Mouse (Mus musculus) embryonic facial prominence, embryonic 12.5 days (tissue): ENCODE results near the gene Lrrc75b. TPM values are rescaled to one million over a fixed set of nuclear protein-coding genes. Genes with fewer than 3 reads are reported as not detected.

Experiments
- ATAC-seq: fragments of 200-750 bp; cut with Nextera tagmentation; 2 replicates; pipeline ENCODE4 v1.8.0; 2017; ENCODE audit not compliant: insufficient number of reproducible peaks, insufficient read depth, low FRiP score, low TSS enrichment
- H3K27ac ChIP-seq: fragments of 300-500 bp; sonication (generic); 2 replicates; pipeline ENCODE4 v1.5.1; 2016; ENCODE audit warnings: mild to moderate bottlenecking
- H3K27me3 ChIP-seq: fragments of 300-500 bp; sonication (generic); 2 replicates; pipeline ENCODE4 v1.6.1; 2016; ENCODE audit warnings: mild to moderate bottlenecking, moderate library complexity
- H3K36me3 ChIP-seq: fragments of 300-500 bp; sonication (generic); 2 replicates; pipeline ENCODE4 v1.6.1; 2016; ENCODE audit warnings: mild to moderate bottlenecking
- H3K4me1 ChIP-seq: fragments of 300-500 bp; sonication (generic); 2 replicates; pipeline ENCODE4 v1.6.1; 2016
- H3K4me2 ChIP-seq: fragments of 300-500 bp; sonication (generic); replicated peaks from 2 replicates; pipeline ENCODE4 v1.6.1; 2016; ENCODE audit warnings: mild to moderate bottlenecking, moderate library complexity
- H3K4me3 ChIP-seq: fragments of 300-500 bp; sonication (generic); 2 replicates; pipeline ENCODE4 v1.5.1; 2016; ENCODE audit warnings: mild to moderate bottlenecking
- H3K9ac ChIP-seq: fragments of 300-500 bp; sonication (generic); 2 replicates; pipeline ENCODE4 v1.6.1; 2016; ENCODE audit warnings: mild to moderate bottlenecking, moderate library complexity
- H3K9me3 ChIP-seq: fragments of 300-500 bp; sonication (generic); 2 replicates; pipeline ENCODE4 v1.6.1; 2016; ENCODE audit warnings: mild to moderate bottlenecking, moderate library complexity
- WGBS: fragments of 180-500 bp; shearing (Covaris S2); methylation state at CpG from one replicate; pipeline ENCODE4 v1.1.7; 2016; 5-methylcytosine and 5-hydroxymethylcytosine counted together
- polyA plus RNA-seq: library from polyadenylated mRNA; unstranded; fragments of >200 nt; fragmentation: Nextera tagmentation; extraction: Ambion mirVana; gene quantifications from 2 replicates; pipeline ENCODE4 v1.2.1, GENCODE M21; 2016

Lrrc75b gene
- polyA plus RNA-seq = 2.6 and 2.7 TPM in 2 replicates

DNA sequence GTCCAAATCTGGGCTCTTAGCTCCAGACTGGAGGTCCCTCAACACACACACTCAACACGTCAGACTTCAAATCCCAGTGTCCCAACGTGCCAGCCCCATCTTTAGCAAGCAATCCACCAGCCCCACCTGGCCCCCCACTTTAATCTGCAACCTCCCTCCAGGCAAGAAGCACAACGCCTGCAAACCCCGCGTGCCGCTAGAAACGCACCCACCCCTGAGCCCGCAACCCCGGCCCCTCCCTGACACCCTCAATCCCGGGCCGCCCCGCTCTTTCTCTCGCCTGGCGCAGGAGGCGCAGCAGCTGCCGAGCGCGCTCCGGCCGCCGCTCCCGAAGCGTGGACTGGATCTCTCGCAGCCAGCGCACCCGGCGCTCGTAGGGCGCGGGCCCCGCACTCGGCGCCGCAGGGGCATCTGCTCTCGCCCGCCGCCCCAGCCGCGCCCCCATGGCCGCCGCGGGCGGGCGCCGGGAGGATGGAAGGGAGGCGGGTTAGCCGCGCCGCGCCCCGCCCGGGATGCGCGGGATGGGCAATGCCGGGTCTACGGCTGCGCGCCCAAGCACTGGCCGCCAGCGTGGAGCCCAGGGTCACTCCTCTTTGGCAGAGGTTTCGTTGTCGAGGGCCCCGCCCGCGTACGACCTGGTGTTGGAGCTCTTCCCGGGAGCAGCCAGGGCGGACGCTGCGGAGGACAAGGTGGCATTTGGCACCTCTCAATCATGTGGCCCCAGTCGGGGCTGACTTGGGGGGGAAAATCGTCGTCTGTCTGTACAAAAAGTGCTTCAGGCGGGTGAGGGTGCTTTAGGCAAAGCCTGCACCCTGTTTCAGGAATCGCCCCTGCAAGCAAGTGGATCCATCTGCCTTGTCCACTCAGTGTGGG lies at the start of gene Lrrc75b:
Gene Lrrc75b, minus strand, starts transcription at position 655 of the 873 bp plus-strand sequence.
- H3K9ac ChIP-seq = peak within 1 kb of the TSS; percentile 72
- no peaks in the 10 kb centered on the region for H3K36me3 ChIP-seq
- ATAC-seq = no peak
- H3K27me3 ChIP-seq = peaks cover 32% of the 10 kb centered on the region
- WGBS = under 1% methylated on average over 68 of the region's 75 CpGs
- H3K27ac ChIP-seq = 0 out of 2 replicates have a peak within 1 kb of the TSS, but pooled peaks have one; percentile 1
- H3K4me1 ChIP-seq = peaks cover 29% of the 10 kb centered on the region
- no peaks in the 10 kb centered on the region for H3K9me3 ChIP-seq
- peak within 1 kb of the TSS; percentile 58 for H3K4me3 ChIP-seq
- H3K4me2 ChIP-seq = peak within 1 kb of the TSS; percentile 96

DNA sequence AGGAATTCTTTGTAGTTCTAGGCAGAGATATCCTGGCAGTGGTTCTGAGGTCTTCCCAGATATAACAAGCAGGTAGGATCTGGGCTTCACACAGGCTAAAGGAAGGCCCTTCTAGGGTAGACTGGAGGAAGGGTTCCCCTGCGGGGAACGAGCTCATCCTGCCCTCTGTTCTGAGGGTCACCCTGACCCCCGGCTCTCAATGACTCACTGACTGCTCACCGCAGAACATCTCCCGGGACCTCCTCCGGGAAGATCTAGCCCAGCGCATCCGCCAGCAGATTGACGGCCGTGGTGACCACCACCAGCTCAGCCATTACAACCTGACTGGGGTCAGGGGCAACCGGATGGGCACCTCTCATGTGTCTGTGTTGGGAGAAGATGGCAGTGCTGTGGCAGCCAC lies 48.8 kb upstream of the Lrrc75b start:
- 85% methylated on average over 11 of the region's 11 CpGs for WGBS
- Histone ChIP-seq H3K4me2 (no peak overlapping the region), H3K27ac (no peak overlapping the region), H3K27me3 (no peaks in the 10 kb centered on the region), H3K4me1 (no peaks in the 10 kb centered on the region), H3K36me3 (no peaks in the 10 kb centered on the region), H3K9ac (no peak overlapping the region), H3K9me3 (no peaks in the 10 kb centered on the region), H3K4me3 (no peak overlapping the region)
- no peak for ATAC-seq

DNA sequence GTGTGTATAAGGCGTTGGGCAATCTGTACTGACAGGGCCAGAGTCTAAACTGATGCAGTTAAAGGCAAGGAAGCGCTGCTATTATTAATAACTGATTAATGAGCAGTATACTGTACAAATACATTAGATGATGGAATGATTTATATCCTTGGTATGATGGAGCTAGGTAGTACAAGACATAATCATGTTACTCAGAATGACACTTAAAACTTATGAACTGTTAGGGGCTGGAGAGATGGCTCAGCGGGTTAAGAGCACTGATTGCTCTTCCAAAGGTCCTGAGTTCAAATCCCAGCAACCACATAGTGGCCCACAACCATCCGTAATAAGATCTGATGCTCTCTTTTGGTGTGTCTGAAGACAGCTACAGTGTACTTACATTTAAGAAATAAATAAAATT lies 47.1 kb upstream of the Lrrc75b start:
- H3K4me2 ChIP-seq = no peak overlapping the region

DNA sequence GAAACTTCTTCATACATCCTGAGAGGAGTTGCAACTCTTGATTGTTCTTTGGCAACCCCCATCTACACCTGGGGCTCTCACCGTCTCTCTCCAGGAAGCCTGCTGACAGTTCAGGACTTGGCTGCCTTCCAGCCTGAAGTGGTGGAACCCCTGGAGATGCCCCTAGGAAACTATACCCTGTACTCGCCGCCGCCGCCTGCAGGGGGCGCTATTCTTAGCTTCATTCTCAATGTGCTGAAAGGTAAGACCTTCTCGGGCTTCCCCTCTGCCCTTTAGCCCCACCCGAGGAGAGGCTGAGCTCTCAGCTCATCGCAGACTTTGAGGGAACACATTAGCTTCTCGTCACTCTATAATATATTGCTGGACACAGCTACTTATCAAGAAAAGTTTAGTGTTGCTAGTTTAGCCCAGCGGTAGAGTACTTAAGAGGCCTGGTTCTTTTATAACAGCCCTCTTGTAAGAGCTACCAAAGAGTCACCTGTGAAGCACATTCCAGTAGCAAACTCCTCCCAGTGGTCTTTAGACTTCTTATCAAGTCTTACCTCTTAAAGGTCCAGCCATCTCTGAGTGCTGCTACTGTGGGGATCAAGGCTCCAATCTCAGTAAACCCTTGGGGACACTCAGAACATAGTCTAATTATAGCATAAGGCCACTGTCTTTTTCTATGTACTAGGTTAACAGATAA lies 45.2 kb upstream of the Lrrc75b start:
- H3K27me3 ChIP-seq = no peaks in the 10 kb centered on the region
- H3K9ac ChIP-seq = no peak overlapping the region
- H3K27ac ChIP-seq = no peak overlapping the region
- no peak overlapping the region for H3K4me2 ChIP-seq
- no peak overlapping the region for H3K4me3 ChIP-seq
- H3K4me1 ChIP-seq = no peaks in the 10 kb centered on the region
- no peaks in the 10 kb centered on the region for H3K36me3 ChIP-seq
- no peaks in the 10 kb centered on the region for H3K9me3 ChIP-seq
- ATAC-seq = no peak
- 47% methylated on average over 11 of the region's 11 CpGs for WGBS

More for the DNA sequence above, 47.1 kb upstream of the Lrrc75b start:
- H3K4me3 ChIP-seq = no peak overlapping the region
- WGBS = 86% methylated on average over 4 of the region's 4 CpGs
- no peaks in the 10 kb centered on the region for H3K36me3 ChIP-seq
- no peak for ATAC-seq
- H3K27me3 ChIP-seq = no peaks in the 10 kb centered on the region
- no peak overlapping the region for H3K27ac ChIP-seq
- H3K9me3 ChIP-seq = no peaks in the 10 kb centered on the region
- H3K9ac ChIP-seq = no peak overlapping the region
- H3K4me1 ChIP-seq = no peaks in the 10 kb centered on the region

DNA sequence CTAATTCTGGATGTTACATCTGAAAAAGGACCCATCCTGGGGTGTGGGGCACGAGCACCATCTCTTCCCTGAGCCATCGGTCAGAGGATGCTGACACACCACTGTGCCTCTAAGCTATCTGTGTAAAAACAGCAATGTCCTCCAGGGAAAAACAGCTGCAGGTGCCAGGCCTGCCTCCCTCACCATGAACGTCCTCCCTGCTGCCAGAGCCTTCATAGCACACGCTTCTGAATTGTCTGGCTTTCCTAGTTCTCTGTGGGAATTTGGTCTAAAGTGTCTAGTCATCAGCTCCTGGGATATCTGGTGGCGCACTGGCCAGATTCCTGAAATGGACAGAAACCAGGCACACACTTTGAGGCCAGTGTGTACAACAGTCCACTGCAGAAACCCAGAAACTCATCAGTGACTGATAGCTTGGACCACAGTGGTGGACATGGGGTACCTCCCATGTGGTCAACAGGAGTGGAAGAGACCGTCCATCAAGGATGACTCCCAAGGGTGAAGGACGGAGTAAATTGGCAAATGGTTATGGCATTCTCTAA lies 40.1 kb upstream of the Lrrc75b start:
- Histone ChIP-seq H3K36me3 (no peaks in the 10 kb centered on the region), H3K27me3 (no peaks in the 10 kb centered on the region), H3K4me1 (no peaks in the 10 kb centered on the region), H3K4me2 (no peak overlapping the region), H3K9ac (no peak overlapping the region), H3K27ac (no peak overlapping the region), H3K9me3 (no peaks in the 10 kb centered on the region; the same call in 1 of the 2 replicates), H3K4me3 (no peak overlapping the region)
- 78% methylated on average over 7 of the region's 7 CpGs for WGBS
- ATAC-seq = no peak

DNA sequence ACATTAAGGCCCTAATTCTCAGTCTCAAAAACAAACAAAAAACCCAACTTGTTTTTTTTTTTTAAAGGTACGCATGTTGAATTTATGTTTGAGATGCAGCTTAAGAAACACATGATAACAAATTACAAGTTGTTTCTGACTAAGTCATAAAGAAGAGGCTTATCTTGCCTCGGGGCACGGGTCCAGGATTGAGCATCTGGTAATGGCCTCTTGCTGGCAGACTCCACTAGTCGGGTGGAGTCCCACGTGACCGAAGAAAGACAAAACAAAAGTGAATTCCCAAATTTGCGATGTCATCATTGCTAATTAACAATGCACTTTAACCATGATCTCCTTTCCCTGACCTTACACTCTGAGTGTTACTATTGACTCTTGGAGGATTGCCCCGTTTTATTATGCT lies 35.9 kb upstream of the Lrrc75b start:
- Histone ChIP-seq H3K4me2 (no peak overlapping the region), H3K9me3 (no peaks in the 10 kb centered on the region; the same call in 1 of the 2 replicates), H3K4me3 (no peak overlapping the region), H3K9ac (no peak overlapping the region), H3K27me3 (no peaks in the 10 kb centered on the region), H3K36me3 (no peaks in the 10 kb centered on the region), H3K27ac (no peak overlapping the region), H3K4me1 (no peaks in the 10 kb centered on the region)
- no peak for ATAC-seq
- WGBS = 86% methylated on average over 8 of the region's 8 CpGs

DNA sequence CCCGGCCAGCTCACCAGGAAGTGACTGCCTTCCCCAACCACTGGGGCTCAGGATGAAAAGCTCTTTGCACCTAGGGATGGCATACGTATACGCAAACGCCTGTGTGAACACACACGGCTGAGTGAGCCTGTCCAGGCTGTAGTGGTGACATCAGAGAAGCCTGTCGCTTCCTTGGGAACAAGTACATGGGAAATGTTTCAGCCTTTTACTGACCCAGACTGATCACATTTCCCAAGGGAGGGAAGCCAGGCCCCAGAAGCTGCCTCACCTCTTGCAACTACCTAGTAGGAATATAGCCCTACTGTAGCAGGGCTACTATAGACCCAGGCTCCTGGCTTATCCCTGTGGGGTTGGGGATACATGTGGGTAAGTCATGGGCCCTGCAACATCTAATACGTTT lies 32.5 kb upstream of the Lrrc75b start:
- Histone ChIP-seq H3K9ac (no peak overlapping the region), H3K36me3 (no peaks in the 10 kb centered on the region), H3K27ac (no peak overlapping the region), H3K27me3 (no peaks in the 10 kb centered on the region), H3K9me3 (no peaks in the 10 kb centered on the region), H3K4me2 (no peak overlapping the region), H3K4me3 (no peak overlapping the region), H3K4me1 (peaks cover 8% of the 10 kb centered on the region)
- ATAC-seq = no peak
- WGBS = 80% methylated on average over 7 of the region's 7 CpGs

DNA sequence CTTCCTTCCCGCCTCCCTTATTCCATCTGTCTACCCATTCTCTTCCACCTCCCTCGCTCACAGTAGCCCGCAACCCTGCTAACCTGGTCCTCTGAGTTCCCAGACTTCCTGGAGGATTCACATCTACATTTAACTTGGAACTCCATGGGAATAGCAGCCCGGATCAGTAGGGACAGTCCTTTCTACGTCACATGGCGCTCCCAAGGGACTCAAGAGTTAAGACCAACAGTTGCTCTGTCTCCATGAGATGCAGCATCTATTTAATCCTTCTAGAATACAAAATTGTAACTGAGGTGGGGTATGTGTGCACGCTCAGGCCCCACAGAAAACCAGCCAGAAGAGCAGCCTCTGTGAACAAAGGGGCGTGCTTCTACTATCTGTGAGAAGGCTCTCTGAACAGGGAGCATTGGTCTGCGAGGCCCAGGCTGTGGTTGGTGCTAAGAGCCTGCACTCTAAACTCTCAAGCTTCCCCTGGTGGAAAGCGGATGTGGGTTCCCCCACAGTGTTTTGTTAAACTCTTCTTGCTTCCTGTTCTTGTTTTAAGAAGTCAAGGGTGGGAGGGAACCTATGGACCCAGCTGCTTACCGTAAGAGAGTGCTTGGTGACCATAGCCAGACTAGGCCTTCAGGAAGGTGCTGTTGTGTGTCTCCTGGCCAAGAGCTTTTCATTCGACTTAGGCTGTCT lies 31.2 kb upstream of the Lrrc75b start:
- no peaks in the 10 kb centered on the region for H3K9me3 ChIP-seq
- no peak for ATAC-seq
- H3K27ac ChIP-seq = peak overlapping the region; percentile 41; the same call in 1 of the 2 replicates
- H3K27me3 ChIP-seq = no peaks in the 10 kb centered on the region
- H3K4me1 ChIP-seq = peaks cover 8% of the 10 kb centered on the region
- H3K9ac ChIP-seq = no peak overlapping the region
- no peaks in the 10 kb centered on the region for H3K36me3 ChIP-seq
- no peak overlapping the region for H3K4me2 ChIP-seq
- 77% methylated on average over 12 of the region's 12 CpGs for WGBS
- H3K4me3 ChIP-seq = no peak overlapping the region

DNA sequence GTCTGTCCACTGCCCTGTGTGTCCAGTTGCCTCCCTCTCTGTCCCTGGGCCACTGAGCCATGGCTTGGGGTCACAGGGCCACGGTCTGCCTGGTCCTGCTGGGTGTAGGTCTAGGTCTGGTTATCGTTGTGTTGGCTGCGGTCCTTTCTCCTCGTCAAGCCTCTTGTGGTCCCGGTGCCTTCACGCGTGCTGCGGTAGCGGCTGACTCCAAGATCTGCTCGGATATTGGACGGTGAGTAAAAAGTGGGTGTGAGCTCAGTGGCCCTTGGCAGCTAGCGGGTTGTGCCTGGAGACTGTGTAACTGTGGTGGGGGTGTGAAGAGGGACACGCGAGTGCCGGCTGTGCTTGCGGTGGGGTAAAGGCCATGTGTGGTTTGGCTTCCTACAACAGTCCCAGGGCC lies 29.5 kb upstream of the Lrrc75b start:
- ATAC-seq = no peak
- no peaks in the 10 kb centered on the region for H3K9me3 ChIP-seq
- H3K4me3 ChIP-seq = no peak overlapping the region
- peak overlapping the region; percentile 46; the same call in 1 of the 2 replicates for H3K27ac ChIP-seq
- peaks cover 3% of the 10 kb centered on the region for H3K27me3 ChIP-seq
- no peak overlapping the region; the same call in 1 of the 2 replicates for H3K4me2 ChIP-seq
- no peak overlapping the region for H3K9ac ChIP-seq
- H3K36me3 ChIP-seq = no peaks in the 10 kb centered on the region
- 70% methylated on average over 16 of the region's 16 CpGs for WGBS
- H3K4me1 ChIP-seq = peaks cover 8% of the 10 kb centered on the region

DNA sequence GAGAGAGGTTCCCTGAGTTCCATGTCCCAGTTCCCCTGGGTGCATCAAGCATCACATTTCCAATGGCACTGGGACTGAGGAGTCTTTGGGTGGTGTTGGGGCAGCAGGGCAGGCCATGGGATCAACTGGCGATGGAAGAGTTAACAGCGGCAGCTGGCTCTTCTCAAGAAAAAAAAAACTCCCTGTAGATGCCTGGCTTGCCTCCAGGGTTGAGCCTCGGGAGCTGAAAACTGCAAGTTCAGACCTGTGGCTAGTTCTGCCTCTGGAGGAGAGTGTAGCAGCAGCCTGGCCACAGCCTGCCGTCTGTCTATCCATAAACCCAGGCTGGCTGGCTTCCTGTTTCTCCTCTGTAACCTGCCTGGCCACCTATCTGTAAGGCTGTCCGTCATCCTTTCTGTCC lies 29.0 kb upstream of the Lrrc75b start, which contains the start of gene Ggt5:
Gene Ggt5, plus strand, starts transcription at position 212 of the 400 bp plus-strand sequence.
- 25% methylated on average over 5 of the region's 5 CpGs for WGBS
- no peak for ATAC-seq
- Histone ChIP-seq H3K4me1 (peaks cover 8% of the 10 kb centered on the region), H3K27me3 (peaks cover 4% of the 10 kb centered on the region), H3K27ac (peak within 1 kb of the TSS; percentile 46; the same call in 1 of the 2 replicates), H3K9me3 (no peaks in the 10 kb centered on the region), H3K9ac (no peak within 1 kb of the TSS), H3K36me3 (no peaks in the 10 kb centered on the region), H3K4me2 (no peak within 1 kb of the TSS; the same call in 1 of the 2 replicates), H3K4me3 (no peak within 1 kb of the TSS)

DNA sequence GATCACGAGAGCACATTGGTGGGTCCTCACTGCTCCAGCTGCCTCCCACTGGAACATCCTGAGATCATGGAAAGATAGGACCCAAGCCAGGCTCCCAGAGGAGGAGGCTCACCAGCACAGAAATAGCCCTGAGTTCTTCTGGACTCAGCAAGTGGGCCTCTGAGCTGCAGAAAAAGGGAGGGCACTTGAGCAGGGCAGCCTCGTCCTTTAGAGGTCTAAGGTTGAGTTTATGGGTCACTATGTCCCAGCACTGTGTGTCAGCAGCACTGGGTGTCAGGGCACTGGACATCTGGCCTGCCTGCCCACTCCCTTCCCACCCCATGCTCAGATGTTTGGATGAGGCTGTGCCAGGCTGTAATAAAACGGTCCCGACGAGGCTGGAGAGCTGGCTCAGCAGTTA lies 28.2 kb upstream of the Lrrc75b start:
- H3K27ac ChIP-seq = no peak overlapping the region
- no peak for ATAC-seq
- H3K27me3 ChIP-seq = peaks cover 4% of the 10 kb centered on the region
- no peak overlapping the region for H3K4me2 ChIP-seq
- no peaks in the 10 kb centered on the region for H3K36me3 ChIP-seq
- no peaks in the 10 kb centered on the region for H3K9me3 ChIP-seq
- H3K9ac ChIP-seq = no peak overlapping the region
- no peak overlapping the region for H3K4me3 ChIP-seq
- H3K4me1 ChIP-seq = peaks cover 8% of the 10 kb centered on the region
- 66% methylated on average over 5 of the region's 5 CpGs for WGBS
